Mouse (Mus musculus): Measurements from ENCODE around the gene Nudt14. TPM values are rescaled to one million over a fixed set of nuclear protein-coding genes. Genes with fewer than 3 reads are reported as not detected.

Nudt14 gene
- polyA plus RNA-seq, 1 experiment from 2014 or later: 101 TPM

GRCm38 (mm10) chr12:112977156-112977555 is 35.2 kb upstream of the Nudt14 start:
- DNase-seq (ENCODE audit: low spot score) (no peak), ATAC-seq (no peak)
- no peaks in the 10 kb centered on the region for H3K4me1 ChIP-seq (ENCODE audit: insufficient read depth, low read depth, low read length)
- H3K4me2 ChIP-seq (replicated peaks; ENCODE audit: low read depth, low read length): peak overlapping the region; percentile 81
- TF ChIP-seq CTCF (IDR thresholded peaks at IDR 0.05): no peak
- H3K27me3 ChIP-seq (replicated peaks; ENCODE audit: insufficient read depth, low read length): no peaks in the 10 kb centered on the region
- H3K9me3 ChIP-seq (ENCODE audit: low read length): no peaks in the 10 kb centered on the region
- 40% methylated on average over 12 of the region's 12 CpGs for WGBS
- peak overlapping the region; percentile 92 for H3K27ac ChIP-seq (ENCODE audit: low read length)
- peak overlapping the region; percentile 64 for H3K9ac ChIP-seq (replicated peaks; ENCODE audit: low read depth)
- H3K4me3 ChIP-seq (ENCODE audit: low read depth, low read length): peak overlapping the region; percentile 76
- peaks cover 41% of the 10 kb centered on the region for H3K36me3 ChIP-seq (ENCODE audit: insufficient read depth, low read length)

GRCm38 (mm10) chr12:112976371-112977073 is 34.6 kb upstream of the Nudt14 start, which contains the start of gene Btbd6:
Btbd6 (plus strand) TSS chr12:112976482.
- DNase-seq (ENCODE audit: low spot score) (peak; percentile 93), ATAC-seq (peak; percentile 97)
- Histone ChIP-seq H3K9ac (replicated peaks; ENCODE audit: low read depth) (peak within 1 kb of the TSS; percentile 64), H3K36me3 (ENCODE audit: insufficient read depth, low read length) (peaks cover 41% of the 10 kb centered on the region), H3K4me3 (ENCODE audit: low read depth, low read length) (peak within 1 kb of the TSS; percentile 76), H3K4me2 (replicated peaks; ENCODE audit: low read depth, low read length) (peak within 1 kb of the TSS; percentile 81), H3K27me3 (replicated peaks; ENCODE audit: insufficient read depth, low read length) (no peaks in the 10 kb centered on the region), H3K27ac (ENCODE audit: low read length) (peak within 1 kb of the TSS; percentile 92), H3K9me3 (ENCODE audit: low read length) (no peaks in the 10 kb centered on the region), H3K4me1 (ENCODE audit: insufficient read depth, low read depth, low read length) (no peaks in the 10 kb centered on the region)
- under 1% methylated on average over 40 of the region's 80 CpGs for WGBS
- TF ChIP-seq CTCF (IDR thresholded peaks at IDR 0.05) (peak; percentile 71), EP300 (IDR thresholded peaks at IDR 0.05) (no peak)

- Histone ChIP-seq H3K27ac (ENCODE audit: low read length) (no peak overlapping the region), H3K9me3 (ENCODE audit: low read length) (no peaks in the 10 kb centered on the region), H3K9ac (replicated peaks; ENCODE audit: low read depth) (no peak overlapping the region), H3K36me3 (ENCODE audit: insufficient read depth, low read length) (peaks cover 49% of the 10 kb centered on the region), H3K27me3 (replicated peaks; ENCODE audit: insufficient read depth, low read length) (no peaks in the 10 kb centered on the region), H3K4me3 (ENCODE audit: low read depth, low read length) (no peak overlapping the region), H3K4me1 (ENCODE audit: insufficient read depth, low read depth, low read length) (no peaks in the 10 kb centered on the region), H3K4me2 (replicated peaks; ENCODE audit: low read depth, low read length) (no peak overlapping the region)
- TF ChIP-seq EP300 (IDR thresholded peaks at IDR 0.05) (no peak), CTCF (IDR thresholded peaks at IDR 0.05) (no peak)
- no peak for ATAC-seq
- 82% methylated on average over 9 of the region's 9 CpGs for WGBS
- DNase-seq (ENCODE audit: low spot score): no peak
Measured at GRCm38 (mm10) chr12:112974736-112975135, 32.8 kb upstream of the Nudt14 start.

- Histone ChIP-seq H3K27me3 (replicated peaks; ENCODE audit: insufficient read depth, low read length) (no peaks in the 10 kb centered on the region), H3K9me3 (ENCODE audit: low read length) (no peaks in the 10 kb centered on the region), H3K4me1 (ENCODE audit: insufficient read depth, low read depth, low read length) (no peaks in the 10 kb centered on the region), H3K36me3 (ENCODE audit: insufficient read depth, low read length) (peaks cover 75% of the 10 kb centered on the region), H3K4me3 (ENCODE audit: low read depth, low read length) (no peak overlapping the region), H3K27ac (ENCODE audit: low read length) (no peak overlapping the region), H3K4me2 (replicated peaks; ENCODE audit: low read depth, low read length) (no peak overlapping the region), H3K9ac (replicated peaks; ENCODE audit: low read depth) (no peak overlapping the region)
- no peak for ATAC-seq
- TF ChIP-seq CTCF (IDR thresholded peaks at IDR 0.05) (no peak), EP300 (IDR thresholded peaks at IDR 0.05) (no peak)
- 91% methylated on average over 6 of the region's 6 CpGs for WGBS
- no peak for DNase-seq (ENCODE audit: low spot score)
Measured at GRCm38 (mm10) chr12:112969616-112970015, 27.7 kb upstream of the Nudt14 start.

- no peak for ATAC-seq
- no peak for TF ChIP-seq EP300 (IDR thresholded peaks at IDR 0.05)
- TF ChIP-seq CTCF (IDR thresholded peaks at IDR 0.05): no peak
- peaks cover 77% of the 10 kb centered on the region for H3K36me3 ChIP-seq (ENCODE audit: insufficient read depth, low read length)
- no peak overlapping the region for H3K4me3 ChIP-seq (ENCODE audit: low read depth, low read length)
- H3K9ac ChIP-seq (replicated peaks; ENCODE audit: low read depth): no peak overlapping the region
- no peaks in the 10 kb centered on the region for H3K4me1 ChIP-seq (ENCODE audit: insufficient read depth, low read depth, low read length)
- 58% methylated on average over 8 of the region's 8 CpGs for WGBS
- H3K27me3 ChIP-seq (replicated peaks; ENCODE audit: insufficient read depth, low read length): no peaks in the 10 kb centered on the region
- H3K4me2 ChIP-seq (replicated peaks; ENCODE audit: low read depth, low read length): no peak overlapping the region
- DNase-seq (ENCODE audit: low spot score): no peak
- H3K27ac ChIP-seq (ENCODE audit: low read length): no peak overlapping the region
- H3K9me3 ChIP-seq (ENCODE audit: low read length): no peaks in the 10 kb centered on the region
Measured at GRCm38 (mm10) chr12:112968943-112969342, 27.0 kb upstream of the Nudt14 start.

GRCm38 (mm10) chr12:112965783-112966182 is 23.9 kb upstream of the Nudt14 start:
- Histone ChIP-seq H3K27me3 (replicated peaks; ENCODE audit: insufficient read depth, low read length) (no peaks in the 10 kb centered on the region), H3K9me3 (ENCODE audit: low read length) (no peaks in the 10 kb centered on the region), H3K4me3 (ENCODE audit: low read depth, low read length) (no peak overlapping the region), H3K9ac (replicated peaks; ENCODE audit: low read depth) (no peak overlapping the region), H3K4me2 (replicated peaks; ENCODE audit: low read depth, low read length) (no peak overlapping the region), H3K4me1 (ENCODE audit: insufficient read depth, low read depth, low read length) (no peaks in the 10 kb centered on the region), H3K27ac (ENCODE audit: low read length) (no peak overlapping the region), H3K36me3 (ENCODE audit: insufficient read depth, low read length) (peaks cover 83% of the 10 kb centered on the region)
- WGBS: 92% methylated on average over 13 of the region's 13 CpGs
- ATAC-seq (no peak), DNase-seq (ENCODE audit: low spot score) (no peak)
- TF ChIP-seq EP300 (IDR thresholded peaks at IDR 0.05): no peak
- no peak for TF ChIP-seq CTCF (IDR thresholded peaks at IDR 0.05)
